Mouse (Mus musculus): ENCODE data around the gene Mrps23.

DNA sequence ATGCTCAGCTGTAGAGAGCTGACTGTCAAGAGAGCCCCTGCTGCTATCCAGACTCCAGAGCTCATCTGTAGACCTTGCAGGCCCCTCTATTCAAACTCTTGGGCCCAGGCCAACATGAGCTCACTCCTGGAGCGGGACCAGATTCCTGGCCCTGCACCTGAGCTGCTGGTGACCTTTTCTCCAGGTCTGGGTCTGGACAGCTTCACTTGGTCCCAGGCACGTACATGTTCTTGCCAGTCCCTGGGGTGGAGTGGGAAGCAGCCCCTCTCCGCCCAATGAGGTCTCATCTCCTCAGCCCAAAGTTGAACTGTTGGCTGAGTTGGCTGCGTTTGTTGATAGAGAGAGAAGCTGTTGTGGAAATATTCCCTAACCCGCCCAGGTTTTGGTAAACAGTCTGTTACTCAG, 45.3 kb upstream of the Mrps23 start:
- no peak for TF ChIP-seq GATA1 (IDR thresholded peaks at IDR 0.05; ENCODE audit: low read length)
- no peak for TF ChIP-seq TAL1 (IDR thresholded peaks at IDR 0.05; ENCODE audit: low read length)
